24 mouse cellular contexts compared by ENCODE assay signal in the genomic region with DNA sequence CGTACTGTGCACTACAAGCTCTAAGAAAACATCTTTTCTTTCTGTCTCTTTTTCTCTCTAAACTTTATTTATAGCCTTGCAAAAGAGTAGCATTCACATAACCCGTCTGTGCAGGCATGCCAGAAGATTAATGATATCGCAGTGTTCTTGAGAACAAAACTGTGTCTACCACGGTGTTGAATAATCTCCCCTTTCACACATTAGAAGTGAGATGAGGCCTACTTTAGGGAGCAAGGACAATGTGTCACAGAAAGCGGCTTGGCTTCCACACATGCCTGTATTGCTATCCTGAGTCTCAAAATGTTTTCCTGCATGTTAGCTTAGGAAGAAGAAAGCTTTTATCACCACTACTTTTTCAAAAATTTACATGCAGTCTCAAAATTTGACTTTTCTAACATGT.
DNase-seq lines count a peak whose midpoint lies in the region; ATAC-seq and TF ChIP-seq lines count a peak whose summit lies in the region.
"Had no signal": no experiment of that assay in that cellular context is flagged by ENCODE, and none has a peak within 500 bp of the region (broad histone marks: within the 10 kb centered on the region; RNA-seq: fewer than 3 reads in every experiment).

No protein-coding gene starts in this region.

- ATAC-seq in heart, embryonic 14.5 days (ENCODE audit: insufficient number of reproducible peaks, insufficient read depth, low FRiP score, low read depth): no peak
- no peak for ATAC-seq in kidney, postnatal 0 days (replicated peaks; ENCODE audit: low FRiP score, low read depth)
- peak; percentile 23; the same call in 1 of the 2 replicates for ATAC-seq in neural tube, embryonic 13.5 days (ENCODE audit: low read depth)
- ATAC-seq: intestine, postnatal 0 days; liver, embryonic 12.5 days; midbrain, embryonic 13.5 days had no signal

- DNase-seq in heart, adult 2 months: no peak
- DNase-seq in kidney, postnatal 0 days (ENCODE audit: low spot score): peak; percentile 31
- no peak for DNase-seq in kidney, postnatal 25 days
- DNase-seq in embryo, embryonic 11 days: peak; percentile 25
- no peak for DNase-seq in layer of hippocampus, adult 8-10 months (ENCODE audit: low spot score in 2 of 2)
- no peak for DNase-seq in cerebellum, postnatal 36 days
- DNase-seq: adrenal gland, adult 8-10 months; cerebellum, adult 2 months; gastrocnemius, postnatal 10 days; heart, postnatal 4 days; kidney, postnatal 4 days; layer of hippocampus, adult 9-11 months; lung, adult 18-20 months; lung, postnatal 10 days; thymus, postnatal 14 days had no signal

- H3K36me3 ChIP-seq in heart, embryonic 14.5 days (ENCODE audit: control insufficient read depth, insufficient read depth, low read length): no peaks in the 10 kb centered on the region
- H3K36me3 ChIP-seq in heart, adult 2 months (ENCODE audit: control insufficient read depth, insufficient read depth, low read length): no peaks in the 10 kb centered on the region
- H3K36me3 ChIP-seq in kidney, postnatal 0 days (ENCODE audit: insufficient read depth, low read length): no peaks in the 10 kb centered on the region
- H3K36me3 ChIP-seq in neural tube, embryonic 13.5 days: no peaks in the 10 kb centered on the region
- H3K36me3 ChIP-seq: embryonic facial prominence, embryonic 13.5 days; forebrain, embryonic 12.5 days; limb, embryonic 13.5 days; liver, embryonic 12.5 days; midbrain, embryonic 13.5 days had no signal

- no peak for TF ChIP-seq POLR2A in heart, adult 2 months (IDR thresholded peaks at IDR 0.05; ENCODE audit: insufficient read depth, low read depth, low read length)

- peak overlapping the region in 1 of 2 experiments; percentile 33; a peak in 1 of 4 replicates for H3K27ac ChIP-seq in heart, embryonic 14.5 days (replicated peaks in 1 of 2; ENCODE audit: control insufficient read depth in 1 of 2, insufficient read depth in 1 of 2, low read depth in 2 of 2, low read length in 2 of 2)
- no peak overlapping the region for H3K27ac ChIP-seq in heart, adult 2 months
- H3K27ac ChIP-seq in kidney, postnatal 0 days: no peak overlapping the region
- no peak overlapping the region for H3K27ac ChIP-seq in neural tube, embryonic 13.5 days (replicated peaks)
- H3K27ac ChIP-seq: embryonic facial prominence, embryonic 13.5 days; forebrain, embryonic 12.5 days; limb, embryonic 13.5 days; liver, embryonic 12.5 days; midbrain, embryonic 13.5 days had no signal

- H3K9ac ChIP-seq in heart, embryonic 14.5 days (ENCODE audit: low read length): no peak overlapping the region
- H3K9ac ChIP-seq in heart, adult 2 months (ENCODE audit: low read depth, low read length): no peak overlapping the region
- no peak overlapping the region for H3K9ac ChIP-seq in kidney, postnatal 0 days (ENCODE audit: low read depth, low read length)
- H3K9ac ChIP-seq in neural tube, embryonic 13.5 days: no peak overlapping the region
- H3K9ac ChIP-seq: embryonic facial prominence, embryonic 13.5 days; forebrain, embryonic 12.5 days; limb, embryonic 13.5 days; liver, embryonic 12.5 days; midbrain, embryonic 13.5 days had no signal

- H3K79me2 ChIP-seq in heart, adult 2 months (replicated peaks; ENCODE audit: control insufficient read depth, insufficient read depth, low read length): no peaks in the 10 kb centered on the region

- H3K9me3 ChIP-seq in heart, embryonic 14.5 days (ENCODE audit: control insufficient read depth, low read length): no peaks in the 10 kb centered on the region
- H3K9me3 ChIP-seq in kidney, postnatal 0 days (replicated peaks; ENCODE audit: low read length): no peaks in the 10 kb centered on the region
- no peaks in the 10 kb centered on the region for H3K9me3 ChIP-seq in neural tube, embryonic 13.5 days
- H3K9me3 ChIP-seq: embryonic facial prominence, embryonic 13.5 days; forebrain, embryonic 12.5 days; limb, embryonic 13.5 days; liver, embryonic 12.5 days; midbrain, embryonic 13.5 days had no signal

- 0 out of 4 replicates have a peak, but pooled peaks cover 0 to 6% of the 10 kb centered on the region in 2 experiments for H3K4me1 ChIP-seq in heart, embryonic 14.5 days (ENCODE audit: control insufficient read depth in 2 of 2, insufficient read depth in 2 of 2, low read length in 2 of 2)
- H3K4me1 ChIP-seq in heart, adult 2 months (ENCODE audit: control insufficient read depth, insufficient read depth, low read length): no peaks in the 10 kb centered on the region
- H3K4me1 ChIP-seq in kidney, postnatal 0 days (replicated peaks; ENCODE audit: insufficient read depth, low read length): no peaks in the 10 kb centered on the region
- peaks cover 11% of the 10 kb centered on the region for H3K4me1 ChIP-seq in neural tube, embryonic 13.5 days (replicated peaks)
- H3K4me1 ChIP-seq: embryonic facial prominence, embryonic 13.5 days; forebrain, embryonic 12.5 days; limb, embryonic 13.5 days; midbrain, embryonic 13.5 days had no signal

- no peak overlapping the region for H3K4me3 ChIP-seq in heart, embryonic 14.5 days (ENCODE audit: control insufficient read depth in 1 of 2, insufficient read depth in 1 of 2, low read depth in 1 of 2, low read length in 2 of 2)
- no peak overlapping the region for H3K4me3 ChIP-seq in heart, adult 2 months
- H3K4me3 ChIP-seq in kidney, postnatal 0 days (replicated peaks; ENCODE audit: low read depth, low read length): no peak overlapping the region
- H3K4me3 ChIP-seq in neural tube, embryonic 13.5 days: no peak overlapping the region
- H3K4me3 ChIP-seq: embryonic facial prominence, embryonic 13.5 days; erythroblast, embryonic 14.5 days; forebrain, embryonic 12.5 days; limb, embryonic 13.5 days; liver, embryonic 12.5 days; midbrain, embryonic 13.5 days had no signal

- WGBS in heart, embryonic 14.5 days: 36% methylated on average over 5 of the region's 5 CpGs
- 47% methylated on average over 5 of the region's 5 CpGs for WGBS in heart, adult 2 months
- 26% methylated on average over 5 of the region's 5 CpGs for WGBS in kidney, postnatal 0 days
- 7% methylated on average over 5 of the region's 5 CpGs for WGBS in neural tube, embryonic 13.5 days

- no peak for TF ChIP-seq EP300 in heart, adult 2 months (IDR thresholded peaks at IDR 0.05; ENCODE audit: insufficient read depth, low read depth, low read length)

- peak overlapping the region; percentile 25; the same call in 1 of the 2 replicates for H3K4me2 ChIP-seq in heart, embryonic 14.5 days (ENCODE audit: low read length)
- no peak overlapping the region for H3K4me2 ChIP-seq in kidney, postnatal 0 days (ENCODE audit: low read length)
- no peak overlapping the region for H3K4me2 ChIP-seq in neural tube, embryonic 13.5 days
- H3K4me2 ChIP-seq: embryonic facial prominence, embryonic 13.5 days; forebrain, embryonic 12.5 days; limb, embryonic 13.5 days; liver, embryonic 12.5 days; midbrain, embryonic 13.5 days had no signal

- no peak for TF ChIP-seq CTCF in heart, adult 2 months (IDR thresholded peaks at IDR 0.05)
- TF ChIP-seq CTCF in kidney, postnatal 0 days (IDR thresholded peaks at IDR 0.05; ENCODE audit: low read depth): no peak

- H3K27me3 ChIP-seq in heart, embryonic 14.5 days (ENCODE audit: control insufficient read depth, insufficient read depth, low read length): no peaks in the 10 kb centered on the region
- H3K27me3 ChIP-seq in heart, adult 2 months (ENCODE audit: control insufficient read depth, insufficient read depth, low read length): no peaks in the 10 kb centered on the region
- no peaks in the 10 kb centered on the region for H3K27me3 ChIP-seq in kidney, postnatal 0 days (ENCODE audit: insufficient read depth, low read length)
- no peaks in the 10 kb centered on the region for H3K27me3 ChIP-seq in neural tube, embryonic 13.5 days
- H3K27me3 ChIP-seq: embryonic facial prominence, embryonic 13.5 days; forebrain, embryonic 12.5 days; limb, embryonic 13.5 days; liver, embryonic 12.5 days; midbrain, embryonic 13.5 days had no signal

- intact Hi-C loops in heart, adult 2 months (cut with DNase I): no loop called here

Comparison
In these comparisons a context has a peak if more than half of its experiments do, and no peak if none do; other contexts are left out.
1. DNase-seq: peak in kidney, postnatal 0 days (single experiment) and embryo, embryonic 11 days (single experiment); none in heart, adult 2 months (0 of 2), kidney, postnatal 25 days (0 of 2), layer of hippocampus, adult 8-10 months (0 of 2) and cerebellum, postnatal 36 days (0 of 2).